Mouse (Mus musculus) lung, postnatal 0 days (tissue): Measurements from ENCODE around the gene Stxbp3.

Experiments used
- CTCF ChIP-seq: IDR thresholded peaks from 2 replicates; pipeline ENCODE4 v1.5.1; 2016; ENCODE audit warnings: antibody characterized with exemption, mild to moderate bottlenecking
- EP300 ChIP-seq: IDR thresholded peaks from 2 replicates; pipeline ENCODE4 v1.6.1; 2016; ENCODE audit warnings: antibody characterized with exemption, mild to moderate bottlenecking, control low read depth

DNA sequence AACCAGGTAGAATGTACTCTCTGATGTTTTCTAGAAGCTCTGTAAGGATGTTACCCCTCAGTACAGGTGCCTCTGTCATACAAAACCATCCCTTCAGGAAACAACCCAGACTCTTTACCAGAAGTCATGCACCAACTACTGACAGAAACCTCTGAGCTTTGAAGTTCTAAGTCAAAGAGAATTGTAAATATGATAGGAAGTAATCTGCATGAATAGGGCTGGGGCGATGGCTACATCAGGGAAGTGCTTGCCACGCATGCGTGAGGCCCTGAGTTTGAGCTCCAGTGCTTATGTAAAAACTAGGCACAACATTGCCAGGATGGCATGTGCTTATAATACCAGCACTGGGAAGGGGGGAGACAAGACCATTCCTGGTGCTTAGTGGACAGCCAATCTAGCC is 25.4 kb upstream of the Stxbp3 start:
- no peak for TF ChIP-seq CTCF
- TF ChIP-seq EP300, result no peak
